Mouse (Mus musculus) embryonic facial prominence, embryonic 10.5 days (tissue): ENCODE data around the gene Sf3a1. TPM values are rescaled to one million over a fixed set of nuclear protein-coding genes. Genes with fewer than 3 reads are reported as not detected.

Experiments
- DNase-seq: peaks from one replicate; pipeline ENCODE4 v3.0.0-alpha.2; 2017; ENCODE audit warnings: low spot score
- H3K27ac ChIP-seq: fragments of 300-500 bp; sonication (generic); replicated peaks from 2 replicates; pipeline ENCODE4 v1.5.1; 2016; ENCODE audit warnings: mild to moderate bottlenecking
- H3K27me3 ChIP-seq: fragments of 300-500 bp; sonication (generic); replicated peaks from 2 replicates; pipeline ENCODE4 v1.6.1; 2016; ENCODE audit warnings: low read depth, mild to moderate bottlenecking; ENCODE audit not compliant: poor library complexity, severe bottlenecking
- H3K36me3 ChIP-seq: fragments of 300-500 bp; sonication (generic); replicated peaks from 2 replicates; pipeline ENCODE4 v1.6.1; 2016; ENCODE audit warnings: mild to moderate bottlenecking, moderate library complexity
- H3K4me1 ChIP-seq: fragments of 300-500 bp; sonication (generic); 2 replicates; pipeline ENCODE4 v1.6.1; 2016
- H3K4me3 ChIP-seq: fragments of 300-500 bp; sonication (generic); 2 replicates; pipeline ENCODE4 v1.5.1; 2016; ENCODE audit warnings: mild to moderate bottlenecking, moderate library complexity
- H3K9me3 ChIP-seq: fragments of 300-500 bp; sonication (generic); 2 replicates; pipeline ENCODE4 v1.6.1; 2016; ENCODE audit warnings: mild to moderate bottlenecking
- WGBS: fragments of 180-500 bp; shearing (Covaris S2); methylation state at CpG from one replicate; pipeline ENCODE4 v1.1.7; 2016; 5-methylcytosine and 5-hydroxymethylcytosine counted together
- polyA plus RNA-seq: library from polyadenylated mRNA; unstranded; fragments of >200 nt; fragmentation: Nextera tagmentation; extraction: Ambion mirVana; gene quantifications from 2 replicates; pipeline ENCODE4 v1.2.1, GENCODE M21; 2016

The Sf3a1 gene
- polyA plus RNA-seq, 1 experiment from 2014 or later = 102 TPM

DNA sequence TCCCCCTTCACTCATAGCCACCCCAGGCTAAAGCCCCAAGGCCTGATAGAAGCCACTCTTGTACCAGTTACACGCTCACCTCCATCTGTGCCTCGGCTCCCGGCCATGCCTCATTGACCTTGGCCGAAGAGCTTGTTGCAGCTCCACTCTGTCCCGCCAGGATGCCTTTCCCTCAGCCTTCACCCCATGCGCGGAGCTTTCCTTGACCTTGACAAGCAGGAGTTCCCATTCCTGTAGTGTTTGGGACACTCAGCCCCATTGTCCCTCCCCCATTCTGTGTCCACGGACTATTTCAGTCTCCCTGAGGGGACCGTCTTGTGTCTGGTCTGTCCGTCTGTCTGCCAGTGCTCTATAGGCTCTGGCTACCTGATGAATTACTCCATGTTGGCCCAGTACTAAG is 53.0 kb downstream of the Sf3a1 start:
- Histone ChIP-seq H3K27me3 (peaks cover 8% of the 10 kb centered on the region), H3K4me3 (no peak overlapping the region), H3K4me1 (peaks cover 7% of the 10 kb centered on the region), H3K36me3 (peaks cover 79% of the 10 kb centered on the region), H3K27ac (no peak overlapping the region), H3K9me3 (peaks cover 5% of the 10 kb centered on the region; the same call in 1 of the 2 replicates)
- DNase-seq = no peak
- WGBS = 91% methylated on average over 10 of the region's 10 CpGs

DNA sequence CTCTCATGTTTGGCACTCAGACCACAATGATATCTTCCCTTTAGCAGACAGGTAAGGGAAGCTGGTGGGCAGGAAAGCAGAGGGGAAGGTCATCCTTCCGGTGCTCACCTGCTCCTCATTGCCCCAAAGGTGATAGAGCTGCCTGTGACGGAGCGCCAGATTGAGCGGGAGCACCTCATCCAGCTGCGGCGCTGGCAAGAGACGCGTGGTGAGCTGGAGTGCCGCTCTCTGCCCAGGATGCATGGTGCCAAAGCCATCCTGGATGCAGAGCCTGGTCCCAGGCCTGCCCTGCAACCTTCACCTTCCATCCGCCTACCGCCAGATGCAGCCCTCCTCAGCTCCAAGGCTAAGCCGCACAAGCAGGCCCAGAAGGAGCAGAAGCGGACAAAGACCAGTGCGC is 54.4 kb downstream of the Sf3a1 start:
- Histone ChIP-seq H3K4me1 (peaks cover 18% of the 10 kb centered on the region), H3K27me3 (peaks cover 23% of the 10 kb centered on the region), H3K27ac (no peak overlapping the region), H3K4me3 (no peak overlapping the region), H3K9me3 (peaks cover 5% of the 10 kb centered on the region; the same call in 1 of the 2 replicates), H3K36me3 (peaks cover 66% of the 10 kb centered on the region)
- DNase-seq = no peak
- WGBS = 92% methylated on average over 14 of the region's 14 CpGs

DNA sequence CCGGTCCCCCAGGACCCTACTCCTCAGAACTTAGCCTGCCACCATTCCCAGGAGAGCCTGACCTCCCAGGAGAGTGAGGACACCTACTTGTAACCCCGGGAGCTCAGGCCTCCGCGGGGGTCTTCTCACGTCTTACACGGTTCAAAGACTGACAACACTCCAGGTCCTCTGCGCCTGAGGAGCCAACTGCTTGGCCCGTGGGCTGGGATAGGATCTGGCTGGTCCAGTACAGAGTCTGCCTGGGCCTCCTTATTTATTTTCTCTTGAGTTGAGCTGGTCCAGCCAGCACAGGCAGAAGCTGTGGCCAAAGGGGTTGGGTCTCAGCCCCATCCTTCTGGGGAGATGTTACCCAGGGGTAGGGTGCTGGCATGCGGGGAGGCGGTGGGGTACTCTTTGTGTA is 54.9 kb downstream of the Sf3a1 start:
- H3K36me3 ChIP-seq = peaks cover 62% of the 10 kb centered on the region
- no peak for DNase-seq
- no peak overlapping the region for H3K4me3 ChIP-seq
- 86% methylated on average over 10 of the region's 10 CpGs for WGBS
- H3K4me1 ChIP-seq = peaks cover 18% of the 10 kb centered on the region
- H3K27ac ChIP-seq = no peak overlapping the region
- H3K9me3 ChIP-seq = peaks cover 5% of the 10 kb centered on the region; the same call in 1 of the 2 replicates
- H3K27me3 ChIP-seq = peaks cover 28% of the 10 kb centered on the region

DNA sequence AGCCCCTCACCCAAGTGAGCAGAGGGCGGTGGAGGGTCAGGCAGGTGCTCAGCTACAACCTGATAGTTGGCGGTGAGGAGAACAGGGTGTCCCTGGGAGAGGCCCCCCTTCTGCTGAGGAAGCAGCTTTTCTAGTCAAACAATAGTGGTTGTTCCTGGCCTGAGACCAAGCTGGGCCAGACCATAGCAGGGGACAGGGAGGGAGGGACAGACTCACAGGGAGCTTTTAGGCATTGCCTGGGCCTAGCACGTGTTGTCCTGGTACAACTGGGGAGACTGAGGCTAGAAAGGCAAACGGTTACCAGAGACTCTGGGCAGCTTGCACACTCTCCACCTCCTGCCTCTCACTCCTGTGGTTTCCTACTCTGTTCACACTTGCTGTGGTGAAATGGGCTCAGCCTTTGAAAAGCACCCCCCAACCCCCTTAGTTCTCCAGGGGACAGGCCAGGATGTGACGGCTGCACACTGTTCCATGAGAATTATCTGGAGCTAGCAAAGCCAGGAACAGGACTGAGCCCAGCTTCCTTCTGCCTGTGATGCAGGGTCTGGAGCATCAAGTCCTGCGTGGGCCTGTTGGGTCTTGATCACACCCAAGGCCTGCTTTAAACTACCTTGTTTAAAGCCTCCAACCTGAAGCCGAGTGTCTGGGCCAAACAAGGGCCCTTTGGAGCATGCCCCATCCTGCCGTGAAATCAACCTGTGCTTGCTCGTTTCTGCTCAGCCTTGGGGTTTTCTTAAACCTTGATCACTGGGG is 56.3 kb downstream of the Sf3a1 start:
- 82% methylated on average over 9 of the region's 9 CpGs for WGBS
- H3K36me3 ChIP-seq = peaks cover 49% of the 10 kb centered on the region

DNA sequence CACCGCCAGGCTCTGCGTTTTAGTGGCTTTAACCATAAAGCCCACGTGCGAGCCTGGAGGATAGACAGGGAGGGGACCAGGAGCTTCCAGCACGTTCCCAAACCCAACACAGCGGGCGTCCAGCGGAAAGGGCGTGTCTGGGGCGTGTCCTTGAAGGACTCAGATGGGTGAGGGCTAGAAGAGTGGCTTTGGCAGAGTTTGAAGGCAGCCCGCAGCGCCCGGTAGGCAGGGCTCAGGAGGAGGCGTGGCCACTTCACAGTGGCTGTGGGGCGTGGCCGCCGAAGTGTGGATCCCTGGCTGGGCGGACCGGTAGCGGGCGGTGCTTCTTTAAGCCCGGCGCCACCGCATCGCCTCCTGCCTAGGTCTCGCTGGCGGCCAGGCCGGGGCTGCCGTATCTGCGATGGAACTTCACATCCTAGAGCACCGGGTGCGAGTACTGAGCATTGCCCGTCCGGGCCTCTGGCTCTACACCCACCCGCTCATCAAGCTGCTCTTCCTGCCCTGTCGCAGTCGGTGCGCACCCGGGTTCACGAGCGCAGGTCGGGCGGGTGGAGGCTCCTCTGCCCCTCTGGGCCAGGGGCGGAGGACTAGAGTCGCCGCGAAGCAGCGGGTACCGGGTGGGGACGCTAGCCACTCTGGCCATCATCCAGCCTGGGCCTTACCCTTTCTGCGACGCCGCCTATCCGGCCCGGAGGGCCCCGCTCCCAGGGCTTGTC is 57.9 kb downstream of the Sf3a1 start, which contains the start of gene Castor1:
Castor1 (plus strand) TSS at position 312 of the 716 bp plus-strand sequence.
- Histone ChIP-seq H3K27ac (peak within 1 kb of the TSS; percentile 41), H3K4me3 (peak within 1 kb of the TSS; percentile 65), H3K4me1 (peaks cover 26% of the 10 kb centered on the region), H3K36me3 (peaks cover 33% of the 10 kb centered on the region), H3K27me3 (peaks cover 46% of the 10 kb centered on the region), H3K9me3 (peaks cover 5% of the 10 kb centered on the region; the same call in 1 of the 2 replicates)
- peak; percentile 87 for DNase-seq
- 2% methylated on average over 56 of the region's 56 CpGs for WGBS

More for the DNA sequence above, 56.3 kb downstream of the Sf3a1 start:
- Histone ChIP-seq H3K9me3 (peaks cover 5% of the 10 kb centered on the region; the same call in 1 of the 2 replicates), H3K27me3 (peaks cover 41% of the 10 kb centered on the region), H3K4me1 (peaks cover 26% of the 10 kb centered on the region), H3K4me3 (no peak overlapping the region), H3K27ac (no peak overlapping the region)
- DNase-seq = no peak

- 4% methylated on average over 6 of the region's 6 CpGs for WGBS
Observed at GRCm38 (mm10) chr11:4218637-4219036, 58.5 kb downstream of the Sf3a1 start.

DNA sequence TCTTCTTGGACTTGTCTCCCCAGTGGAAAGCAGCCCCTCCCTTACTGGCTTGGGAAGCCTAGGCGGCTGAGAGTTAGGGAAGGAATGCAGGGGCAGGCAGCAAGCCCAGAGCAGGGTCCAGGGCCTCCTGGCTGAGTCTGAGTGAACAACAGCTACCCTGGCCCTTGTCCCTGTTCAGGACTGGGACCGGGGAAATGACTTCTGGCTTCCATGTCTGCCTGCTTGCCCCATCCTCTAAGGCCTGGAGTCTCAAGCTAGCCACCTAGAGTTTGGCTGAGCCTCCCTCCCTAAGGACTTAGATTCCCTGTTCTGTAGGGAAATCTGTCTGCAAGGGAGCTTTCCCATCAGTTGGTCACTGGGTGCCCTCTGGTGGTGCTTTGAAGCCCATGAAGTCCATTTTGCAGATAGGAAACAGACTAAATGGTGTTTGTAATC is 59.2 kb downstream of the Sf3a1 start:
- no peak overlapping the region for H3K4me3 ChIP-seq
- H3K27ac ChIP-seq = no peak overlapping the region
- peaks cover 20% of the 10 kb centered on the region for H3K36me3 ChIP-seq
- WGBS = 8% methylated on average over 2 of the region's 2 CpGs
- peaks cover 26% of the 10 kb centered on the region for H3K4me1 ChIP-seq
- peaks cover 46% of the 10 kb centered on the region for H3K27me3 ChIP-seq
- peak; percentile 55 for DNase-seq
- H3K9me3 ChIP-seq = peaks cover 5% of the 10 kb centered on the region; the same call in 1 of the 2 replicates

More at GRCm38 (mm10) chr11:4218637-4219036, 58.5 kb downstream of the Sf3a1 start:
- H3K27me3 ChIP-seq = peaks cover 46% of the 10 kb centered on the region
- peaks cover 27% of the 10 kb centered on the region for H3K36me3 ChIP-seq
- no peak overlapping the region for H3K27ac ChIP-seq
- peak overlapping the region; percentile 65 for H3K4me3 ChIP-seq
- no peak for DNase-seq
- peaks cover 26% of the 10 kb centered on the region for H3K4me1 ChIP-seq
- H3K9me3 ChIP-seq = peaks cover 5% of the 10 kb centered on the region; the same call in 1 of the 2 replicates

DNA sequence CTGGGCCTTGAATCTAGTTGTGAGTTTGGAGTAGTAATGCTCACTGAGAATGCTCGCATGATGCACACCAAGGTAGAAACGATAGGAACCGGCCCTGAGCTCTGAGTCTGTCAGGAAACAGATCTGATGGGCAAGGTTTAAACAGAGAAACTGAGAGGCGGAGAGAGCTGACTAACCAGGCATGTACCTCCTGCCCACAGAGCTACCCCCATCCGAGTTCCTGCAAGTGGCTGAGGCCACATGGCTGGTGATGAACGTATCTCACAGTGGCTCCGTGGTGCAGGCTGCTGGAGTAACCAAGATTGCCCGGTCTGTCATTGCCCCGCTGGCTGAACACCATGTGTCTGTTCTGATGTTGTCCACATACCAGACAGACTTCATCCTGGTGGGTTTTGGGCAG is 59.8 kb downstream of the Sf3a1 start:
- no peak for DNase-seq
- Histone ChIP-seq H3K27me3 (peaks cover 47% of the 10 kb centered on the region), H3K36me3 (peaks cover 15% of the 10 kb centered on the region), H3K27ac (no peak overlapping the region), H3K9me3 (peaks cover 5% of the 10 kb centered on the region; the same call in 1 of the 2 replicates), H3K4me1 (peaks cover 26% of the 10 kb centered on the region), H3K4me3 (no peak overlapping the region)
- WGBS = 61% methylated on average over 9 of the region's 9 CpGs

DNA sequence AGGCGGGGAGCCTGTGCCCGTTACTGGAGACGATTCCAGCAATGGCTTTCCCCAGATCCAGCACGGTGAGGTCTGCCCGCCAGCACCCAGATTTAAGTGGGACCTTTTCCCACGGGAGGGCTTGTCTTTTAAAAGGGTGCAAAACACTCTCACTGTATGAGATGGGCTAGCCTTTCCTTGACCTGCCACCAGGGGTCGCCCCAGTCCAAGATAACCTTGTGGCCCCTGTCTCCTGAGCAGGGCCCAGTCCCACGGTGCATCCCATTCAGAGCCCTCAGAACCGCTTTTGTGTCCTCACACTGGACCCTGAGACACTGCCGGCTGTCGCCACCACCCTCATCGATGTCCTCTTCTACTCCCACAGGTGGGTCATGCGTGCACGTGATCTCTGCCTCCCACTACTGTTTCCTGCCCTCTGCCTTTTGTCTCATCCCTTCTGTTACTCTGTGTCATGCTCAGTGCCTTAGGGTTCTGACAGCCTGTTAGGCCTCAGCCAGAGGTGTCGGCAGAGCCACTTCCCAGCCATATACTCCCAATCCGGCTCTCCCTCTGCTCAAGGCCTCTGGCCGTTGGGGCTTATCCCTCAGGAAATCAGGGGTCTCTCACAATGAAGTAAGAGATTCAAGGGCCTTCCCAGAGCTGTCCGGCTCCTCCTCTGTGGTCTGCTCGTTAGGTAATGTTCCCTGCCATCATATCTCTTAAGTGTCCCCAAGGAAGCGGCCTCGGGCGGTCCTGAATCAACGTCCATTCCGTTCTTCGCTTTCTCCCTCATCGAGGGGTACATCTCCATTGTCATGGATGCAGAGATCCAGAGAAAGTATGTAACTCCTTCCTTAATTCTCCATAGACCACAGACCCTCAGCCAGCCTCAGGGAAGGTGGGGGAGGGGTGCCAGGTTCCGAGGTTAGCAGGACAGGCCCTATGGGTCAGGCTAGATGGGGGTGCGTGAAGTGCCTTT is 60.6 kb downstream of the Sf3a1 start:
- H3K27ac ChIP-seq = no peak overlapping the region
- H3K9me3 ChIP-seq = peaks cover 5% of the 10 kb centered on the region; the same call in 1 of the 2 replicates
- H3K4me1 ChIP-seq = peaks cover 26% of the 10 kb centered on the region
- DNase-seq = peak; percentile 77
- H3K4me3 ChIP-seq = no peak overlapping the region
- H3K36me3 ChIP-seq = peaks cover 6% of the 10 kb centered on the region; the same call in 1 of the 2 replicates
- 44% methylated on average over 28 of the region's 28 CpGs for WGBS
- H3K27me3 ChIP-seq = peaks cover 50% of the 10 kb centered on the region

DNA sequence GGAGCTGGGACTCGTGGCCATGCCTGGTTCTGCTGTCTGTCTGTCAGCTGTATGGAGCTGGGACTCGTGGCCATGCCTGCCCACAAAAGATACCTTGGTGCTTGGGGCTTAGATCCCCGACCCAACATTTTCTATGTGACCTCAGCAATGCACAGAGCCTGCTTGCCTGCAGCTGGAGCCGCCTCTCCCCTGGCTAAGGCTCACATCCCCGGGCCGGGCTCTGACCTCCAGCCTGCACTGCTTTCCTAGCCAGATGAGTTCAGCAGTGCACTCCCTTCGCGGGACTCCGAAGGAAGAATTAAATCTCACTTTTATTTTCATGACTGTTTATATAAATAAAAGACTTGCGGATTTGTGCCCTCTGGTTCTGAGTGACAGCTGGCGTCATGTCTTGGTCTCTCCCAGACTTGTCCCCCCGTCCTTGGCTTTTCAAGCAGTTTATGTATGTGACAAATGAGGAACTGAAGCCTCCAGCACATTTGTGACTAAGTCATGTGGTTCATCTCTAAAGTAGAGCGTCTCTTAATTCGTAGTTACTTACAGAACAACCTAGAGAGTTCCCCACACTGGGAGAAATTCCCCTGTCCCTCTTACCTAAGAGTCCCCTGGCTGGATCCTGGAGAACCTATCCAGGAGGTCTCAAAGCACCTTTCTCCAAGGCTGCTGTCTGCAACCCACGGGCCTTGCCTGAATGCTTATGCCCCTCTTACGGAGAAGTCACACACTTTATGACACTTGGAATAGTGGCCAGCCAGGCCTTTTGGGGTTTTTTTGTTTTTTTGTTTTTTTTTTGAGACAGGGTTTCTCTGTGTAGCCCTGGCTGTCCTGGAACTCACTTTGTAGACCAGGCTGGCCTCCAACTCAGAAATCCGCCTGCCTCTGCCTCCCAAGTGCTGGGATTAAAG is 62.1 kb downstream of the Sf3a1 start:
- no peaks in the 10 kb centered on the region for H3K36me3 ChIP-seq
- no peak overlapping the region for H3K27ac ChIP-seq
- peaks cover 5% of the 10 kb centered on the region; the same call in 1 of the 2 replicates for H3K9me3 ChIP-seq
- H3K4me3 ChIP-seq = no peak overlapping the region
- 75% methylated on average over 17 of the region's 17 CpGs for WGBS
- no peak for DNase-seq
- peaks cover 50% of the 10 kb centered on the region for H3K27me3 ChIP-seq
- peaks cover 26% of the 10 kb centered on the region for H3K4me1 ChIP-seq
